Mouse (Mus musculus) liver, embryonic 15.5 days (tissue): ENCODE data around the gene Vmn2r20. TPM values are rescaled to one million over a fixed set of nuclear protein-coding genes. Genes with fewer than 3 reads are reported as not detected.
A peak's percentile ranks its signal among the peaks of the same experiment; 100 is the strongest.
"Not testable (repeated sequence)": the region's sequence is repeated elsewhere in the genome, so short reads cannot be mapped to it uniquely, and the experiment has no call there.

Experiments used
- ATAC-seq: fragments of 200-750 bp; cut with Nextera tagmentation; 2 replicates; pipeline ENCODE4 v1.8.0; 2017; ENCODE audit warnings: moderate number of reproducible peaks, mild to moderate bottlenecking, moderate library complexity; ENCODE audit not compliant: insufficient read depth
- H3K27ac ChIP-seq: fragments of 300-500 bp; sonication (generic); replicated peaks from 2 replicates; pipeline ENCODE4 v1.5.1; 2015; ENCODE audit warnings: mild to moderate bottlenecking, inconsistent platforms
- H3K27me3 ChIP-seq: fragments of 300-500 bp; sonication (generic); 2 replicates; pipeline ENCODE4 v1.6.1; 2015; ENCODE audit warnings: mild to moderate bottlenecking, inconsistent platforms
- H3K36me3 ChIP-seq: fragments of 300-500 bp; sonication (generic); replicated peaks from 2 replicates; pipeline ENCODE4 v1.6.1; 2015; ENCODE audit warnings: moderate library complexity, mild to moderate bottlenecking, inconsistent platforms
- H3K4me1 ChIP-seq: fragments of 300-500 bp; sonication (generic); replicated peaks from 2 replicates; pipeline ENCODE4 v1.6.1; 2015; ENCODE audit warnings: inconsistent platforms
- H3K4me2 ChIP-seq: fragments of 300-500 bp; sonication (generic); 2 replicates; pipeline ENCODE4 v1.6.1; 2015; ENCODE audit warnings: moderate library complexity, mild to moderate bottlenecking, inconsistent platforms
- H3K4me3 ChIP-seq: fragments of 300-500 bp; sonication (generic); replicated peaks from 2 replicates; pipeline ENCODE4 v1.5.1; 2015; ENCODE audit warnings: mild to moderate bottlenecking, inconsistent platforms
- H3K9ac ChIP-seq: fragments of 300-500 bp; sonication (generic); 2 replicates; pipeline ENCODE4 v1.6.1; 2015; ENCODE audit warnings: moderate library complexity, mild to moderate bottlenecking, inconsistent platforms
- H3K9me3 ChIP-seq: fragments of 300-500 bp; sonication (generic); replicated peaks from 2 replicates; pipeline ENCODE4 v1.6.1; 2016; ENCODE audit warnings: inconsistent platforms
- WGBS: fragments of 180-500 bp; shearing (Covaris S2); methylation state at CpG from one replicate; pipeline ENCODE4 v1.1.7; 2015; ENCODE audit warnings: mixed read lengths; ENCODE audit not compliant: insufficient replicate concordance; 5-methylcytosine and 5-hydroxymethylcytosine counted together
- polyA plus RNA-seq: library from polyadenylated mRNA; unstranded; fragments of >200 nt; fragmentation: Nextera tagmentation; extraction: Ambion mirVana; gene quantifications from 2 replicates; pipeline ENCODE4 v1.2.1, GENCODE M21; 2015

Gene Vmn2r20
- polyA plus RNA-seq = not detected in 2 replicates

GRCm38 (mm10) chr6:123418016-123418415, at the start of gene Vmn2r20:
Vmn2r20 (minus strand) TSS chr6:123418116.
- not testable (repeated sequence) for H3K4me3 ChIP-seq, H3K9me3 ChIP-seq, ATAC-seq, H3K27ac ChIP-seq, H3K4me2 ChIP-seq, H3K36me3 ChIP-seq, H3K27me3 ChIP-seq, H3K4me1 ChIP-seq, H3K9ac ChIP-seq
- no CpG with 5 or more reads among the region's 4 CpGs for WGBS

DNA sequence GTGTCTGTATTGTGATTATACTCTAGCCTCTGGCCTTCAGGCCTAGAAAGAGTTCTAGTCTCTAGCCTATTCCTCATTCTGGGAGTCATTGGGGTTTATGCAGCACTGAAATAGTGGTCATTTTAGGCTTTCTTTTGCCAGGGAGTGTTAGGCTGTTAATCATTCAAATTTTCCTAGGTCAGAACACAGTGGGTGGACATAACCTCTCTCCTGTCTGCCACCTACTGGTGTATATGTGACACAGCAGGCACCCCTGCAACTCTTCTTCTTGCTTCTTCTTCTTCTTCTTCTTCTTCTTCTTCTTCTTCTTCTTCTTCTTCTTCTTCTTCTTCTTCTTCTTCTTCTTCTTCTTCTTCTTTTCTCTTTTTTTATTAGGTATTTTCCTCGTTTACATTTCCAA, 6.5 kb upstream of the Vmn2r20 start:
- H3K4me1 ChIP-seq, H3K36me3 ChIP-seq, H3K4me2 ChIP-seq, H3K4me3 ChIP-seq, H3K9ac ChIP-seq, H3K27me3 ChIP-seq, H3K9me3 ChIP-seq, H3K27ac ChIP-seq, ATAC-seq: not testable (repeated sequence)
- no CpG with 5 or more reads among the region's 1 CpGs for WGBS

DNA sequence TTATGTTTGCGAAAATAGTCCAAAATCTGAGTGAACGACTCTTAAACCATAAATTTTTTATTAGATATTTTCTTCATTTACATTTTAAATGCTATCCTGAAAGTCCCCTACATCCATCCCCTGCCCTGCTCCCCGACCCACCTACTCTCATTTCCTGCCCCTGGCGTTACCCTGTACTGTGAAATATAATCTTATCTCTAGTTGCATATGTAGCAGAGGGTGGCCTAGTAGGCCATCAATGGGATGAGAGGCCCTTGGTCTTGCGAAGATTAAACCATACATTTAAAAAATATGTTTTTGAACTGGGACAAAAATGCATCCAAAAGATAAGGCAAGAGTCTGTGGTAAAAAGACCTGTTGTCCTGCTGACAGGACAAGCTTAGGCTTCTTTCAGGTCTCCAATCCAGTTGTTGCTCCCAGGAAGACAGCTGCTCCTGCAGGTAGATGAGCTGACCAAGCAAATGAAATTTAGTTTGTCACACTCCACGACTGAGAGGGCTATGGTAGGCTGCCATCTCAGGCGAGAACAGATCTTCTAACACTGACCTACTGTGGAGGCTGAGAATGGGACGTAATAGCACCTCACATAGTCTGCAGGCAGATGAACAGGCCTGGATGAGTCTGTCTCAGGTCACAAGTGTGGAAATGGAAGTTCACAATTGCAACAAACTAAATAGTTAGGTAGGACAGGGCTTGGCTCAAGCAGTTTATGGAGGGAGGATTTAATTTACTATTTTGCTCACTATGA, 10.8 kb downstream of the Vmn2r20 start:
- not testable (repeated sequence) for H3K9ac ChIP-seq, H3K27me3 ChIP-seq, H3K27ac ChIP-seq, H3K4me3 ChIP-seq, H3K9me3 ChIP-seq, H3K4me2 ChIP-seq, H3K4me1 ChIP-seq, H3K36me3 ChIP-seq
- WGBS = no CpG with 5 or more reads among the region's 8 CpGs
- ATAC-seq = peak; percentile 86

- not testable (repeated sequence) for H3K9me3 ChIP-seq, H3K27ac ChIP-seq, H3K4me2 ChIP-seq, H3K36me3 ChIP-seq, H3K27me3 ChIP-seq, ATAC-seq, H3K9ac ChIP-seq, H3K4me1 ChIP-seq, H3K4me3 ChIP-seq
Measured at GRCm38 (mm10) chr6:123388824-123389223, 29.1 kb downstream of the Vmn2r20 start.

DNA sequence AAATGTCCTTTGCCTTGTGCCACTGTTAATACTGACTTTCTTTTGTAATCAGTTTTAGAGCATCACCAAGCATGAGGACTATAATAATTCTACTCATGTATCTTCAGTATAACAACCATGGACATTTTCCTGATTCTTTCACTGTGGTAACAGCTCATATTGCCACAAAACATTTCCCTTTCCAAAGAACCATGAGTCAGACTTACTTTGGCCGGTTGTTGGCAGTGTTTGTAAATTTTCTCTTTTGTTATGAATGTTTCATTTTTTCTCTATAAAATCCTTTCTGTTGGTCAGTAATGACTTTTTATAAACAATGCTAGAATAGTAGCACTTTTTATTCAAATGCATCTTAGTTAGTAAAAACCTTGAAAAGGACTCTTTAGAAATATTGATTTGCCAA, 71.8 kb downstream of the Vmn2r20 start:
- no peaks in the 10 kb centered on the region for H3K4me1 ChIP-seq
- H3K27ac ChIP-seq = no peak overlapping the region
- H3K9ac ChIP-seq = no peak overlapping the region
- H3K4me2 ChIP-seq = no peak overlapping the region
- WGBS = 74% methylated on average over 1 of the region's 1 CpGs
- no peaks in the 10 kb centered on the region for H3K36me3 ChIP-seq
- H3K4me3 ChIP-seq = no peak overlapping the region
- H3K27me3 ChIP-seq = no peaks in the 10 kb centered on the region
- no peaks in the 10 kb centered on the region for H3K9me3 ChIP-seq
- no peak for ATAC-seq

- H3K4me2 ChIP-seq = no peak overlapping the region
- no peak overlapping the region for H3K9ac ChIP-seq
- H3K9me3 ChIP-seq = no peaks in the 10 kb centered on the region
- no peak overlapping the region for H3K4me3 ChIP-seq
- peak; percentile 44; the same call in 1 of the 2 replicates for ATAC-seq
- H3K27me3 ChIP-seq = no peaks in the 10 kb centered on the region
- H3K4me1 ChIP-seq = no peaks in the 10 kb centered on the region
- H3K27ac ChIP-seq = no peak overlapping the region
- no peaks in the 10 kb centered on the region for H3K36me3 ChIP-seq
Measured at GRCm38 (mm10) chr6:123340093-123340492, 77.8 kb downstream of the Vmn2r20 start.

DNA sequence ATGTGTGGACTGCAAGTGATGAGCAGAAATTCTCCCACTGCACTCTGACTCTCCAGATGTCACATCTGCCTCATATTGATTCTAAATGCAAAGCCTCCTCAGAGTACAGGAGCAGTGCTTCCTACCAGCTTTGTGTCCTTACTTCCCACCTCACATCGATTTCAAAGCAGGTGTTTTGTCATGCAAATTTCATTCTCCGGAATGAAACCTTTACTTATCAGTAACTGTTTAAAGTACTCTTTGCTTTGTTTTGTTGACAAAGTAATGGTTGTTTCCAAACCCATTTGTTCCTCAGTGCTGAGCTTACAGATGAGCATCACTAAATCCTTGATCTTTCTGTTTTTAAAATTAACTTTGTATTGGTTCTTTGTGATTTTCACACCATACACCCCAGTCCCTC, 85.4 kb downstream of the Vmn2r20 start:
- H3K9me3 ChIP-seq = no peaks in the 10 kb centered on the region
- ATAC-seq = no peak
- H3K27ac ChIP-seq = no peak overlapping the region
- no peaks in the 10 kb centered on the region for H3K4me1 ChIP-seq
- H3K4me2 ChIP-seq = no peak overlapping the region
- H3K27me3 ChIP-seq = no peaks in the 10 kb centered on the region
- H3K4me3 ChIP-seq = no peak overlapping the region
- no peaks in the 10 kb centered on the region for H3K36me3 ChIP-seq
- H3K9ac ChIP-seq = no peak overlapping the region
- 41% methylated on average over 2 of the region's 2 CpGs for WGBS

Other genes with a start within 250 kb of the Vmn2r20 start
- gene Clec4b2, start 245.2 kb downstream of the Vmn2r20 start, polyA plus RNA-seq = 0.33 and 0.55 TPM in 2 replicates
- 19.4 and 19.7 TPM in 2 replicates for gene Clec4n, start 188.3 kb downstream of the Vmn2r20 start, polyA plus RNA-seq
- gene Clec4d, start 156.0 kb downstream of the Vmn2r20 start, polyA plus RNA-seq = 0.58 and 0.64 TPM in 2 replicates
- gene Clec4e, start 128.2 kb downstream of the Vmn2r20 start, polyA plus RNA-seq = 1.1 and 1.2 TPM in 2 replicates
- gene Vmn2r19, start 109.8 kb downstream of the Vmn2r20 start, polyA plus RNA-seq = not detected in 2 replicates
- gene Vmn2r21, start 115.3 kb upstream of the Vmn2r20 start, polyA plus RNA-seq = not detected in 2 replicates
- not detected in 2 replicates for gene Vmn2r22, start 232.6 kb upstream of the Vmn2r20 start, polyA plus RNA-seq